Mouse (Mus musculus) liver, embryonic 11.5 days (tissue): Measurements from ENCODE around the gene Rsbn1l. TPM values are rescaled to one million over a fixed set of nuclear protein-coding genes. Genes with fewer than 3 reads are reported as not detected.

Source experiments
- ATAC-seq: fragments of 200-750 bp; cut with Nextera tagmentation; replicated peaks from 2 replicates; pipeline ENCODE4 v1.8.0; 2017; ENCODE audit warnings: moderate number of reproducible peaks, mild to moderate bottlenecking, moderate TSS enrichment, moderate library complexity; ENCODE audit not compliant: low FRiP score
- DNase-seq: peaks from one replicate; pipeline ENCODE4 v3.0.0-alpha.2; 2017; ENCODE audit warnings: low spot score
- H3K27ac ChIP-seq: fragments of 300-500 bp; sonication (generic); 2 replicates; pipeline ENCODE4 v1.5.1; 2014; ENCODE audit warnings: mild to moderate bottlenecking, low read depth, low read length, control low read depth
- H3K27me3 ChIP-seq: fragments of 300-500 bp; sonication (generic); replicated peaks from 2 replicates; pipeline ENCODE4 v1.6.1; 2014; ENCODE audit warnings: low read length, mixed read lengths; ENCODE audit not compliant: control insufficient read depth, insufficient read depth
- H3K36me3 ChIP-seq: fragments of 300-500 bp; sonication (generic); 2 replicates; pipeline ENCODE4 v1.6.1; 2014; ENCODE audit warnings: mild to moderate bottlenecking, low read length, moderate library complexity, mixed read lengths; ENCODE audit not compliant: control insufficient read depth, insufficient read depth
- H3K4me1 ChIP-seq: fragments of 300-500 bp; sonication (generic); replicated peaks from 2 replicates; pipeline ENCODE4 v1.6.1; 2014; ENCODE audit warnings: low read length, mixed read lengths; ENCODE audit not compliant: control insufficient read depth, insufficient read depth
- H3K4me2 ChIP-seq: fragments of 300-500 bp; sonication (generic); 2 replicates; pipeline ENCODE4 v1.6.1; 2014; ENCODE audit warnings: mild to moderate bottlenecking, control low read depth, moderate library complexity
- H3K4me3 ChIP-seq: fragments of 300-500 bp; sonication (generic); 2 replicates; pipeline ENCODE4 v1.5.1; 2014; ENCODE audit warnings: low read depth, low read length, control low read depth
- H3K9ac ChIP-seq: fragments of 300-500 bp; sonication (generic); 2 replicates; pipeline ENCODE4 v1.6.1; 2014; ENCODE audit warnings: low read depth, low read length, control low read depth
- H3K9me3 ChIP-seq: fragments of 300-500 bp; sonication (generic); 2 replicates; pipeline ENCODE4 v1.6.1; 2016; ENCODE audit warnings: low read length, inconsistent platforms, mixed read lengths; ENCODE audit not compliant: control insufficient read depth
- WGBS: fragments of 180-500 bp; shearing (Covaris S2); extraction: QIAGEN DNeasy Blood & Tissue Kit; methylation state at CpG from one replicate; pipeline ENCODE4 v1.1.7; 2014; 5-methylcytosine and 5-hydroxymethylcytosine counted together
- polyA plus RNA-seq: library from polyadenylated mRNA; unstranded; fragments of >200 nt; fragmentation: Nextera tagmentation; extraction: Ambion mirVana; gene quantifications from 2 replicates; pipeline ENCODE4 v1.2.1, GENCODE M21; 2014

The Rsbn1l gene
- polyA plus RNA-seq, 1 experiment from 2014 or later = 11.0 TPM

GRCm38 (mm10) chr5:20955114-20955835 lies 923 bp downstream of the Rsbn1l start:
- peaks cover 5% of the 10 kb centered on the region; the same call in 1 of the 2 replicates for H3K9me3 ChIP-seq
- peak overlapping the region; percentile 23 for H3K4me2 ChIP-seq
- no peak overlapping the region for H3K4me3 ChIP-seq
- H3K9ac ChIP-seq = peak overlapping the region; percentile 20; the same call in 1 of the 2 replicates
- DNase-seq (no peak), ATAC-seq (no peak)
- H3K4me1 ChIP-seq = peaks cover 9% of the 10 kb centered on the region; the same call in 1 of the 2 replicates
- 0 out of 2 replicates have a peak overlapping the region, but pooled peaks have one; percentile 23 for H3K27ac ChIP-seq
- 37% methylated on average over 13 of the region's 13 CpGs for WGBS
- no peaks in the 10 kb centered on the region for H3K27me3 ChIP-seq
- peaks cover 6% of the 10 kb centered on the region for H3K36me3 ChIP-seq

GRCm38 (mm10) chr5:20952337-20952925 lies 3.8 kb downstream of the Rsbn1l start:
- peak overlapping the region; percentile 99 for H3K4me3 ChIP-seq
- peak overlapping the region; percentile 79 for H3K4me2 ChIP-seq
- ATAC-seq = no peak
- peaks cover 5% of the 10 kb centered on the region; the same call in 1 of the 2 replicates for H3K9me3 ChIP-seq
- H3K27ac ChIP-seq = peak overlapping the region; percentile 85
- H3K9ac ChIP-seq = peak overlapping the region; percentile 99
- no peak for DNase-seq
- peaks cover 16% of the 10 kb centered on the region for H3K4me1 ChIP-seq
- H3K36me3 ChIP-seq = peaks cover 6% of the 10 kb centered on the region; the same call in 1 of the 2 replicates
- H3K27me3 ChIP-seq = no peaks in the 10 kb centered on the region
- 11% methylated on average over 9 of the region's 9 CpGs for WGBS

GRCm38 (mm10) chr5:20951666-20952281 lies 4.4 kb downstream of the Rsbn1l start:
- Histone ChIP-seq H3K9me3 (peaks cover 3% of the 10 kb centered on the region; the same call in 1 of the 2 replicates), H3K27me3 (no peaks in the 10 kb centered on the region), H3K27ac (peak overlapping the region; percentile 96), H3K4me1 (peaks cover 20% of the 10 kb centered on the region), H3K36me3 (peaks cover 4% of the 10 kb centered on the region; the same call in 1 of the 2 replicates), H3K4me3 (peak overlapping the region; percentile 99), H3K4me2 (peak overlapping the region; percentile 79), H3K9ac (peak overlapping the region; percentile 99)
- DNase-seq = peak; percentile 91
- peak; percentile 99 for ATAC-seq
- WGBS = under 1% methylated on average over 51 of the region's 51 CpGs

GRCm38 (mm10) chr5:20950855-20951650 lies 5.1 kb downstream of the Rsbn1l start:
- Histone ChIP-seq H3K9ac (peak overlapping the region; percentile 99), H3K36me3 (no peaks in the 10 kb centered on the region), H3K27ac (peak overlapping the region; percentile 96), H3K9me3 (no peaks in the 10 kb centered on the region), H3K27me3 (no peaks in the 10 kb centered on the region), H3K4me3 (peak overlapping the region; percentile 99), H3K4me2 (peak overlapping the region; percentile 79), H3K4me1 (peaks cover 22% of the 10 kb centered on the region)
- WGBS = under 1% methylated on average over 87 of the region's 88 CpGs
- peak; percentile 72 for DNase-seq
- peak; percentile 55 for ATAC-seq

- WGBS = under 1% methylated on average over 9 of the region's 9 CpGs
- no peaks in the 10 kb centered on the region for H3K36me3 ChIP-seq
- peak overlapping the region; percentile 99 for H3K4me3 ChIP-seq
- ATAC-seq (no peak), DNase-seq (peak; percentile 55)
- peak overlapping the region; percentile 79 for H3K4me2 ChIP-seq
- peaks cover 25% of the 10 kb centered on the region for H3K4me1 ChIP-seq
- no peaks in the 10 kb centered on the region for H3K9me3 ChIP-seq
- H3K27ac ChIP-seq = peak overlapping the region; percentile 96
- peak overlapping the region; percentile 99 for H3K9ac ChIP-seq
- no peaks in the 10 kb centered on the region for H3K27me3 ChIP-seq
Measured at GRCm38 (mm10) chr5:20950516-20950854, 5.7 kb downstream of the Rsbn1l start.

GRCm38 (mm10) chr5:20950093-20950492 lies 6.1 kb downstream of the Rsbn1l start:
- Histone ChIP-seq H3K4me3 (peak overlapping the region; percentile 99), H3K36me3 (no peaks in the 10 kb centered on the region), H3K9ac (peak overlapping the region; percentile 99), H3K4me1 (peaks cover 29% of the 10 kb centered on the region), H3K27me3 (no peaks in the 10 kb centered on the region), H3K4me2 (peak overlapping the region; percentile 79), H3K9me3 (no peaks in the 10 kb centered on the region), H3K27ac (no peak overlapping the region; the same call in 1 of the 2 replicates)
- WGBS = 12% methylated on average over 5 of the region's 5 CpGs
- ATAC-seq = no peak
- no peak for DNase-seq

- no peak overlapping the region for H3K4me2 ChIP-seq
- no peaks in the 10 kb centered on the region for H3K9me3 ChIP-seq
- no peaks in the 10 kb centered on the region for H3K27me3 ChIP-seq
- H3K4me3 ChIP-seq = no peak overlapping the region
- H3K4me1 ChIP-seq = peaks cover 36% of the 10 kb centered on the region
- DNase-seq (no peak), ATAC-seq (no peak)
- H3K27ac ChIP-seq = no peak overlapping the region
- no peaks in the 10 kb centered on the region for H3K36me3 ChIP-seq
- 71% methylated on average over 6 of the region's 6 CpGs for WGBS
- H3K9ac ChIP-seq = 0 out of 2 replicates have a peak overlapping the region, but pooled peaks have one; percentile 6
Measured at GRCm38 (mm10) chr5:20946906-20947305, 9.3 kb downstream of the Rsbn1l start.
